Mouse (Mus musculus) intestine, embryonic 16.5 days (tissue): ENCODE data around the gene Rab25. TPM values are rescaled to one million over a fixed set of nuclear protein-coding genes. Genes with fewer than 3 reads are reported as not detected.

Experiments used
- ATAC-seq: fragments of 200-750 bp; cut with Nextera tagmentation; 2 replicates; pipeline ENCODE4 v1.8.0; 2017; ENCODE audit warnings: moderate TSS enrichment, moderate library complexity
- H3K27ac ChIP-seq: fragments of 300-500 bp; sonication (generic); 2 replicates; pipeline ENCODE4 v1.5.1; 2014; ENCODE audit warnings: mild to moderate bottlenecking, low read length
- H3K27me3 ChIP-seq: fragments of 300-500 bp; sonication (generic); replicated peaks from 2 replicates; pipeline ENCODE4 v1.6.1; 2014; ENCODE audit warnings: low read length, control low read depth, mixed read lengths; ENCODE audit not compliant: control insufficient read depth, insufficient read depth
- H3K36me3 ChIP-seq: fragments of 300-500 bp; sonication (generic); 2 replicates; pipeline ENCODE4 v1.6.1; 2014; ENCODE audit warnings: low read length, control low read depth; ENCODE audit not compliant: control insufficient read depth, insufficient read depth
- H3K4me1 ChIP-seq: fragments of 300-500 bp; sonication (generic); 2 replicates; pipeline ENCODE4 v1.6.1; 2014; ENCODE audit warnings: low read length, control low read depth, mixed read lengths; ENCODE audit not compliant: control insufficient read depth, insufficient read depth
- H3K4me2 ChIP-seq: fragments of 300-500 bp; sonication (generic); 2 replicates; pipeline ENCODE4 v1.6.1; 2014; ENCODE audit warnings: low read depth, low read length, control low read depth
- H3K4me3 ChIP-seq: fragments of 300-500 bp; sonication (generic); 2 replicates; pipeline ENCODE4 v1.5.1; 2014; ENCODE audit warnings: mild to moderate bottlenecking, low read length
- H3K9ac ChIP-seq: fragments of 300-500 bp; sonication (generic); 2 replicates; pipeline ENCODE4 v1.6.1; 2014; ENCODE audit warnings: low read depth, low read length
- H3K9me3 ChIP-seq: fragments of 300-500 bp; sonication (generic); 2 replicates; pipeline ENCODE4 v1.6.1; 2016; ENCODE audit warnings: low read length, control low read depth; ENCODE audit not compliant: control insufficient read depth
- WGBS: fragments of 180-500 bp; shearing (Covaris S2); extraction: QIAGEN DNeasy Blood & Tissue Kit; methylation state at CpG from one replicate; pipeline ENCODE4 v1.1.7; 2014; 5-methylcytosine and 5-hydroxymethylcytosine counted together
- polyA plus RNA-seq: library from polyadenylated mRNA; unstranded; fragments of >200 nt; fragmentation: Nextera tagmentation; extraction: Ambion mirVana; gene quantifications from 2 replicates; pipeline ENCODE4 v1.2.1, GENCODE M21; 2015

Rab25 gene
- polyA plus RNA-seq, 1 experiment from 2014 or later: 102 TPM

GRCm38 (mm10) chr3:88512141-88512895 lies 35.8 kb downstream of the Rab25 start:
- Histone ChIP-seq H3K4me1 (peaks cover 48% of the 10 kb centered on the region), H3K27ac (peak overlapping the region; percentile 78), H3K36me3 (no peaks in the 10 kb centered on the region), H3K27me3 (no peaks in the 10 kb centered on the region), H3K4me3 (no peak overlapping the region), H3K4me2 (no peak overlapping the region), H3K9me3 (no peaks in the 10 kb centered on the region), H3K9ac (peak overlapping the region; percentile 37)
- WGBS: 38% methylated on average over 6 of the region's 6 CpGs
- ATAC-seq: peak; percentile 8; the same call in 1 of the 2 replicates

GRCm38 (mm10) chr3:88511559-88511958 lies 36.5 kb downstream of the Rab25 start:
- Histone ChIP-seq H3K9me3 (no peaks in the 10 kb centered on the region), H3K36me3 (no peaks in the 10 kb centered on the region), H3K4me2 (no peak overlapping the region), H3K4me1 (peaks cover 48% of the 10 kb centered on the region), H3K27me3 (no peaks in the 10 kb centered on the region), H3K9ac (peak overlapping the region; percentile 41), H3K27ac (no peak overlapping the region), H3K4me3 (no peak overlapping the region)
- ATAC-seq: no peak
- WGBS: 42% methylated on average over 4 of the region's 4 CpGs

- Histone ChIP-seq H3K4me3 (peak overlapping the region; percentile 46), H3K4me2 (peak overlapping the region; percentile 70), H3K36me3 (no peaks in the 10 kb centered on the region), H3K27me3 (no peaks in the 10 kb centered on the region), H3K9me3 (no peaks in the 10 kb centered on the region), H3K9ac (peak overlapping the region; percentile 69), H3K4me1 (peaks cover 50% of the 10 kb centered on the region), H3K27ac (peak overlapping the region; percentile 97)
- WGBS: 47% methylated on average over 13 of the region's 13 CpGs
- ATAC-seq: no peak
These were observed 37.4 kb downstream of the Rab25 start for GRCm38 (mm10) chr3:88510421-88511289.

- Histone ChIP-seq H3K4me3 (peak within 1 kb of the TSS; percentile 46), H3K36me3 (no peaks in the 10 kb centered on the region), H3K27ac (peak within 1 kb of the TSS; percentile 97), H3K4me1 (peaks cover 53% of the 10 kb centered on the region), H3K4me2 (peak within 1 kb of the TSS; percentile 70), H3K9me3 (no peaks in the 10 kb centered on the region), H3K27me3 (no peaks in the 10 kb centered on the region), H3K9ac (peak within 1 kb of the TSS; percentile 69)
- ATAC-seq: peak; percentile 90
- WGBS: under 1% methylated on average over 31 of the region's 31 CpGs
These were observed 38.2 kb downstream of the Rab25 start, which contains the start of gene Lmna for GRCm38 (mm10) chr3:88509692-88510420. Gene Lmna, minus strand, starts transcription at chr3:88509956.

GRCm38 (mm10) chr3:88509250-88509649 lies 38.9 kb downstream of the Rab25 start:
- Histone ChIP-seq H3K9ac (peak overlapping the region; percentile 69), H3K27me3 (no peaks in the 10 kb centered on the region), H3K4me1 (peaks cover 49% of the 10 kb centered on the region), H3K4me2 (peak overlapping the region; percentile 70), H3K9me3 (no peaks in the 10 kb centered on the region), H3K4me3 (peak overlapping the region; percentile 46), H3K27ac (peak overlapping the region; percentile 97), H3K36me3 (no peaks in the 10 kb centered on the region)
- 66% methylated on average over 3 of the region's 3 CpGs for WGBS
- ATAC-seq: peak; percentile 34; the same call in 1 of the 2 replicates

GRCm38 (mm10) chr3:88505765-88506164 lies 42.3 kb downstream of the Rab25 start:
- Histone ChIP-seq H3K36me3 (no peaks in the 10 kb centered on the region), H3K9ac (no peak overlapping the region), H3K4me1 (peaks cover 35% of the 10 kb centered on the region), H3K27me3 (no peaks in the 10 kb centered on the region), H3K4me2 (no peak overlapping the region), H3K27ac (no peak overlapping the region), H3K4me3 (no peak overlapping the region), H3K9me3 (no peaks in the 10 kb centered on the region)
- 49% methylated on average over 7 of the region's 7 CpGs for WGBS
- no peak for ATAC-seq

GRCm38 (mm10) chr3:88505081-88505480 lies 43.0 kb downstream of the Rab25 start:
- H3K36me3 ChIP-seq: no peaks in the 10 kb centered on the region
- H3K27ac ChIP-seq: 0 out of 2 replicates have a peak overlapping the region, but pooled peaks have one; percentile 11
- ATAC-seq: no peak
- H3K9ac ChIP-seq: no peak overlapping the region
- H3K4me2 ChIP-seq: no peak overlapping the region
- H3K4me3 ChIP-seq: no peak overlapping the region
- no peaks in the 10 kb centered on the region for H3K27me3 ChIP-seq
- no peaks in the 10 kb centered on the region for H3K9me3 ChIP-seq
- H3K4me1 ChIP-seq: peaks cover 33% of the 10 kb centered on the region
- 66% methylated on average over 6 of the region's 6 CpGs for WGBS

- no peak overlapping the region for H3K4me3 ChIP-seq
- H3K9me3 ChIP-seq: no peaks in the 10 kb centered on the region
- no peaks in the 10 kb centered on the region for H3K27me3 ChIP-seq
- H3K4me2 ChIP-seq: no peak overlapping the region
- no peak overlapping the region for H3K9ac ChIP-seq
- H3K4me1 ChIP-seq: peaks cover 26% of the 10 kb centered on the region
- H3K27ac ChIP-seq: peak overlapping the region; percentile 82
- ATAC-seq: no peak
- WGBS: 49% methylated on average over 8 of the region's 8 CpGs
- H3K36me3 ChIP-seq: no peaks in the 10 kb centered on the region
These were observed 44.0 kb downstream of the Rab25 start for GRCm38 (mm10) chr3:88503881-88504746.
